Mouse (Mus musculus) lung, postnatal 14 days (tissue): Measurements from ENCODE around the gene Smyd2.

Source experiments
- DNase-seq: peaks from one replicate; pipeline ENCODE4 v3.0.0; 2021

Gene Smyd2

GRCm38 (mm10) chr1:189916422-189917125 is 5.6 kb downstream of the Smyd2 start:
- DNase-seq, result no peak

DNA sequence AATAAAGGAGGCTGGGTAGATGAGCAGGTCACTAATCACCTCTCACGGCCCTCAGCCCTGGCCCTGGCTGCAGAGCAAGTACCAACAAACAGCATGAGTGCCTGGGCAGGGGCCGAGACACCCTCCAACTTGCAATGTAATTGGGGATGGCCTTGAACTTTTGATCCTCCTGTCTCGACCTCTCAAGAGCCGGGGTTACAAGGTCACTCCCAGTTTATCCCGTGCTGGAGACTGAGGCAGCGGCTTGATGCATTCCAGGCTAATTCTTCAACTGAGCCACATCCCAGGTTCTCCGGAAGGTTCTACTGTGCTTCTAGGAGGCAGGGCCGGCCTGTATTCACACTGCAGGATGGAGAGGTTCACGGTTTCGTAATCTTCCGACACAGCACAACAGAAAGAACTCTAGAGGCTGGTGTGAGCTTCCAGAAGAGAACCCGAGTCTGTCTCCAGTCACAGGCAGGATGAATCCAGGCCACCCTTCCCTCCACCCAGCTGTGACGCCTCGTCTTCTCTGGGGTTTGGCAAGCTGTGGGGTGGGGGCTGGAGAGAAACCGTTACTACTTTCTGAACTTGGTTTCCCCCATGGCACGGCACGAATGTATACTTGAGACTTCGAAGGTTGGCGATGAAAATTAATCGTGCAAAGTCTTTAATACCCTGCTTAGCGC is 8.9 kb downstream of the Smyd2 start:
- DNase-seq, result no peak

GRCm38 (mm10) chr1:189910685-189911345 is 11.3 kb downstream of the Smyd2 start:
- peak; percentile 81 for DNase-seq

- DNase-seq, result no peak
Observed at GRCm38 (mm10) chr1:189903169-189903568, 19.0 kb downstream of the Smyd2 start.

DNA sequence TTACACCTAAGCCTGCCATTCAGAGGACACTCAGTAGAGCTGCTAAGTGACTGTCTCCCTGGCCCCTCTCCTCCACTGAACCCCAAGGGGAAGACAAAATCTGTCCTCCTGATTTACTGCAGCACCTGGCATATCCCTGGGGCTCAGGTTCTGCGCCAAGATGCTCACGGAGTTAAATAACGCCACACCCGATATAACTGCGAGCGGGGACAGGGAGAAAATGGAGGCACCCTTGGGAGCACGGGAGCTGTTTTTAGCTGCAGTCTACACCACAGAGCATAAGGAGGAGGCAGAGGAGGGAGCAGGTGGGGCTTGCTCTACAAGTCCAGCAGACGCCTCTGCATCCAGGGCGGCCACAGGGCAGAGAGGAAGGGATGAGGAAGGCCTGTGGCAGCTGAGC is 19.8 kb downstream of the Smyd2 start:
- DNase-seq, result no peak

DNA sequence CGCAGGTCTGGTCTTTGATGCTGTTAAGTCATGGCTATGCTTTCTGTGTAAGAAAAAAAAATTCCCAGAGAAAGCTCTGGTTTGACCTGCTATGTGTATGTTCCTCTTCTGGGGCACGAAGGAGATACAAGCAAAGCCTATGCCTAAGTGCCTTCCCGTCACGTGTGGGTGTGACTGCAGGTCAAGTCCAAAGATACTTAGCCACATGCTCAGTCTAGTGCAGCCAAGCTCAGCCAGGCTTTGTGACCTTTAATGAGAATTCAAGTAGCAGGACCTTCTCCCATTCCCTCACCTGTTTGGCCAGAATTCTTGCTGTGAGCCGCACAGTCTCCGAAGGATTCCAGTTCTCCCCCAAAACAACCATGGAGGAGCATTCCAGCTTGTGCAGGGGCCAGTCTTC is 22.6 kb downstream of the Smyd2 start:
- no peak for DNase-seq

- DNase-seq, result no peak
Observed at GRCm38 (mm10) chr1:189898708-189899107, 23.5 kb downstream of the Smyd2 start.

DNA sequence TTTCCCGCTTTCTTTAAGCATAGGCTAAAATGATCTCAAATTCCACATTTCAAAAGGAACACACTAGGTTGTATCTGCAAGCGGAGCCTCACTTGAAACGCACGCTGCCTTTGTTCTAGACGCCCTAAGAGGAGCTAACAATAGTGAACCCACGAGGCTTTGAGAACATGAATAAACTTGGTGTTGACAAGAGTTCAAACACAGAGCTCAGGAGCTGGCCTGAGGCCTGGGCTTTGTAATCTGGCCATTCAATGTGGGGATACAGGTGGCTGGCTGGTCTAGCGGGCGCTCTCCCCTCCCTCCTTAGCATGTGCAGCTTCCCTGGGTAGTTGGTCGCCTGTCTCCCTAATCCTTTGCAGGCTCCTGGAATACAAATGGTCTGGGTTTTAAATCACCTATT is 24.3 kb downstream of the Smyd2 start:
- DNase-seq, result no peak

DNA sequence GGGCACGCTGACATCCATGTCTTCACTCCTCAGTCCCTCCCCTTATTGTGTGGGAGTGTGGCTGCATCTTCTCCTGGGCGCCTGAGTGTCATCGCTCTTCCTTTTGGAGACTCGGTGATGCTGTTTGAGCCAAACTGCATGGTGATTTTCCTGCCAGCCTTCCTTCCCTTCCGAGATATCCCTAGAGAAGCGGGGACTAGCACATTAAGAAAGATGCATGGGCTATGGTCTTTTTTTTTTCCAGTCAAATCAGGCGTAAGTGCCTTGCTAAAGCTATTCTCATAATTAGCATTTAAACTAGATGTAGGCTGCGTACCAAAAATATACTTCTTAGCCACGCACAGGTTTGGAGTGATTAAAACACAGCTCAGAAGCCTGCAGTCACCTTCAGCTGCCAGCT is 28.0 kb downstream of the Smyd2 start:
- no peak for DNase-seq

GRCm38 (mm10) chr1:189888749-189889148 is 33.4 kb downstream of the Smyd2 start:
- no peak for DNase-seq

GRCm38 (mm10) chr1:189887518-189887917 is 34.6 kb downstream of the Smyd2 start:
- DNase-seq, result peak; percentile 77

- no peak for DNase-seq
Observed at GRCm38 (mm10) chr1:189885975-189886374, 36.2 kb downstream of the Smyd2 start.

- DNase-seq, result no peak
Observed at GRCm38 (mm10) chr1:189884951-189885350, 37.2 kb downstream of the Smyd2 start.

- DNase-seq, result peak; percentile 56
Observed at GRCm38 (mm10) chr1:189883531-189884170, 38.5 kb downstream of the Smyd2 start.

DNA sequence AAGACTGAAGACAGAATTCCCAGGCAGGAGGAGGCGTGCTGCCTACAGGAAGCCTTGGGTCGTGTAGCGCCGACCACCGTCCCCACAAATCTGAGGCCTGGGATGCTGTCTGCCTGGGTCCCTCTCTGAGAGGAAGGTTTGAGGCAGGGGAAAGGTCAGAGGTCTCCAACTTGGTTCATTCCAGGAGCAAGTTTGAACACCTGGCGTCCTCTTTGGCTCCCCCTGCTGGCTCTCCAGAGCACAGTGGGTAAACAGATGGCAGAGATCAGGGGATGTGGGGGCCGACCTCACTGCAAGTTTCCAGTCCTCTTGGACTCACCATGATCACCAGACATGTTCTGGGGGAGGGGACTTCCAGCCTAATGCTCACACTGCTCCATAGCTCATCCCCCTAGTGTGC is 39.3 kb downstream of the Smyd2 start:
- peak; percentile 69 for DNase-seq

DNA sequence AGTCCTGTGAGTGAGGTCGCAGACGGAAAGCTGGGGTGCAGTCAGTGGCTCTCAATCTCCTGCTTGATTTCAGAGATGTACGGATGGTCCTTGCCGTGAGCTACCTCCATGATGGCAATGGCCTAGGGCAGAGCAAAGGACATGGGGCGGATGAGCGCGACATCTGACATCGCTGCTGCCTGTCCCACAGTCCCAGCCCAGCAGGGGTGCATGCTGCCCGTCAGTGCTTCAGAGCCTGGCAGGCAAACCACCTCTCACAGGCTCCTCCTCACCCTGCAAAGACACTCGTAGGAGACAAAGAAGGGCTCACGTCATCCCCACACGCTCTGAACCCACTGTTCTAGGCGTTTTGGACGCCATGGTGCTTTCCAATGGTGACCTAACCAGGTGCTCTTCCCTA is 41.4 kb downstream of the Smyd2 start:
- no peak for DNase-seq

DNA sequence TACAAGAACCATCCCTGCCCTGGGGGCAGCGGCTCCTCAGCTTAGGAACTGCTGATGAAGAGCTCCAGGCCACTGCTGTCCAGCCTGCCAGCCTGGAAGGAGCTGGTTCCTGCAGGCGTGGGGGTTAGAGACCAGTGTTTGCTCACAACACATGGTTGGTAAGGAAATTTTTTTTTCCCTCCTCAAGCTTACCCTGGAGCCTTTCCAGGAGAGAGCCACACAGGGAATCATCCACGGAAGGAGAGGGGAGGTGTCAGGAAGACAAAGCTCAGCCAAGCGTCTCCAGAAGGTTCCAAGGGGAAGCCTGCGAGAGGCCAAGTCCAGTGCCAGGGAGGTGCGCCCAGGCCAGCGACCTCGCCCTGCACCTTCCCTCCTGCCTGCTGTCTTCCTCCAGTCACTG is 42.2 kb downstream of the Smyd2 start:
- DNase-seq, result peak; percentile 35

DNA sequence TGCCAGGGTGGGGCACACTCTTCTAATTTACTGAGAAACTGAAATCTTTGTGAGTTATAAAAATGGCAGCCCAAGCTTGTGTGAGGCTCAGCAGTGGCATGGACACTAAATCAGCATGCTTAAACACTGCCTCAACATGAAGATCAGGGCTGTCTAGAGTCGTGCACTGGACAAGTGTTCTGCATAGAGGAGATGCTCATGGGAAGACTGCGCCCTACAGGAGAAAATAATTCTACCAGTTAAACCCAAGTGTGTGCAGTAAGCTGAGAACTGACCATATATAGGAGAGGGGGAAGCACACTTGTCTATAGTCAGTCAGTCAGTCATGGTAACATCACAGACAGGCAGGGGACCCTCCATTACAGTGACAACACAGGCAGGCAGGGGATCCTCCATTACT is 43.0 kb downstream of the Smyd2 start:
- DNase-seq, result no peak

GRCm38 (mm10) chr1:189876162-189876561 is 46.0 kb downstream of the Smyd2 start:
- DNase-seq, result no peak

- DNase-seq, result no peak
Observed at GRCm38 (mm10) chr1:189875439-189875861, 46.7 kb downstream of the Smyd2 start.

DNA sequence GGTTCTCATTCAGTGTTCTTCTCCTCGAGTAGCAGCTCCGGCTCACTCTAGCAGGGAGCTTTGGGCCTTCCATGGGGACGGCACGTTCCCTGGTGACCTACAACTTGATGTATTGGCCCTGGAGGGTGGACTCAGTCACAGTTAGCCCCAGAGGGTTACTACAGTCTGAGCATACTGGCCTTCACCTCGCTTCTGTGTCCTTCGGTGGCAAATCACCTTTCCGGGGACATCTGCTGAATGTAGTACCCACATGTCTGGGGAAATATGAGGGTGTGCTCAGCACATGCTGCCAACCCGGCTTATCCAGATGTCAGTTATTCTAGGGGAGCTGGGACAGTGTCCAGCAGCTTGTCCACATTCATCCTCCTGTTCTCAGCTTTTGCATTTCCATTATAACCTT is 48.6 kb downstream of the Smyd2 start:
- DNase-seq, result no peak

DNA sequence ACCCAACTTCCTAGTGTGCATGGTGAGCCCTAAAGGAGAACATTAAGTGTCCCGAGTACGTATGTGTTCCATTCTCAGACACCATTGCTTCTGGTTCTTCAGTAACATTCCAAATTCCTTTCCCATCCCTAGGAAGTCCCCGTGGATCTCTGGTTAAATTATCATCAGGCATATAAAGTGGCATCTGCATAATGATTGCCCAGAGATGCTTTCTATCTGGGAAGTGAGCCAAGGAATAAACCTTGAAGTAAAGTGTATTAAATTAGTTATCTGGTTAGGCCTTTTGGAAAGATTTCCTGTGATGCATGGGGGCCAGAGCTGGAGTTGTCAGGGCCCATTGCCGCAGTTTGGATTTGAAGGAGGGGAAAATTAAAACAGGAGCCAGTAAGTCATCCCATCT is 50.1 kb downstream of the Smyd2 start:
- no peak for DNase-seq

- DNase-seq, result no peak
Observed at GRCm38 (mm10) chr1:189871625-189872024, 50.5 kb downstream of the Smyd2 start.

GRCm38 (mm10) chr1:189870539-189870938 is 51.6 kb downstream of the Smyd2 start:
- no peak for DNase-seq
